Mouse (Mus musculus) forebrain, embryonic 13.5 days (tissue): Measurements from ENCODE around the gene Abcc2. TPM values are rescaled to one million over a fixed set of nuclear protein-coding genes. Genes with fewer than 3 reads are reported as not detected.

Source experiments
- ATAC-seq: fragments of 200-750 bp; cut with Nextera tagmentation; 2 replicates; pipeline ENCODE4 v1.8.0; 2017
- H3K27ac ChIP-seq: fragments of 300-500 bp; sonication (generic); 2 replicates; pipeline ENCODE4 v1.5.1; 2015; ENCODE audit warnings: inconsistent platforms, mild to moderate bottlenecking, moderate library complexity
- H3K27me3 ChIP-seq: fragments of 300-500 bp; sonication (generic); 2 replicates; pipeline ENCODE4 v1.6.1; 2015; ENCODE audit warnings: mild to moderate bottlenecking, inconsistent platforms
- H3K36me3 ChIP-seq: fragments of 300-500 bp; sonication (generic); 2 replicates; pipeline ENCODE4 v1.6.1; 2015; ENCODE audit warnings: mild to moderate bottlenecking, inconsistent platforms; ENCODE audit not compliant: poor library complexity, severe bottlenecking
- H3K4me1 ChIP-seq: fragments of 300-500 bp; sonication (generic); 2 replicates; pipeline ENCODE4 v1.6.1; 2015; ENCODE audit warnings: inconsistent platforms
- H3K4me2 ChIP-seq: fragments of 300-500 bp; sonication (generic); 2 replicates; pipeline ENCODE4 v1.6.1; 2015; ENCODE audit warnings: inconsistent platforms, mild to moderate bottlenecking, moderate library complexity
- H3K4me3 ChIP-seq: fragments of 300-500 bp; sonication (generic); 2 replicates; pipeline ENCODE4 v1.5.1; 2015; ENCODE audit warnings: mild to moderate bottlenecking, inconsistent platforms
- H3K9ac ChIP-seq: fragments of 300-500 bp; sonication (generic); 2 replicates; pipeline ENCODE4 v1.6.1; 2015; ENCODE audit warnings: mild to moderate bottlenecking, inconsistent platforms
- H3K9me3 ChIP-seq: fragments of 300-500 bp; sonication (generic); replicated peaks from 2 replicates; pipeline ENCODE4 v1.6.1; 2016; ENCODE audit warnings: inconsistent platforms
- WGBS: fragments of 180-500 bp; shearing (Covaris S2); methylation state at CpG from one replicate; pipeline ENCODE4 v1.1.7; 2015; 5-methylcytosine and 5-hydroxymethylcytosine counted together
- polyA plus RNA-seq: library from polyadenylated mRNA; unstranded; fragments of >200 nt; fragmentation: Nextera tagmentation; extraction: Ambion mirVana; gene quantifications from 2 replicates; pipeline ENCODE4 v1.2.1, GENCODE M21; 2015

The Abcc2 gene
- polyA plus RNA-seq, 1 experiment from 2014 or later = not detected

- Histone ChIP-seq H3K27me3 (no peaks in the 10 kb centered on the region), H3K9me3 (no peaks in the 10 kb centered on the region), H3K4me2 (no peak overlapping the region), H3K36me3 (no peaks in the 10 kb centered on the region), H3K4me1 (no peaks in the 10 kb centered on the region), H3K9ac (no peak overlapping the region), H3K4me3 (no peak overlapping the region), H3K27ac (no peak overlapping the region)
- 84% methylated on average over 13 of the region's 13 CpGs for WGBS
- no peak for ATAC-seq
These were observed 4.4 kb downstream of the Abcc2 start for GRCm38 (mm10) chr19:43786249-43787026.

- 96% methylated on average over 7 of the region's 7 CpGs for WGBS
These were observed 7.8 kb downstream of the Abcc2 start for GRCm38 (mm10) chr19:43789817-43790216.

GRCm38 (mm10) chr19:43792537-43792936, 10.5 kb downstream of the Abcc2 start:
- Histone ChIP-seq H3K4me1 (no peaks in the 10 kb centered on the region), H3K9me3 (no peaks in the 10 kb centered on the region), H3K36me3 (no peaks in the 10 kb centered on the region), H3K27ac (no peak overlapping the region), H3K9ac (no peak overlapping the region), H3K4me3 (no peak overlapping the region), H3K27me3 (no peaks in the 10 kb centered on the region), H3K4me2 (no peak overlapping the region)
- 91% methylated on average over 4 of the region's 4 CpGs for WGBS
- ATAC-seq = no peak

More at GRCm38 (mm10) chr19:43789817-43790216, 7.8 kb downstream of the Abcc2 start:
- Histone ChIP-seq H3K4me2 (no peak overlapping the region), H3K9me3 (no peaks in the 10 kb centered on the region), H3K27ac (no peak overlapping the region), H3K9ac (no peak overlapping the region), H3K36me3 (no peaks in the 10 kb centered on the region), H3K4me1 (no peaks in the 10 kb centered on the region), H3K4me3 (no peak overlapping the region), H3K27me3 (no peaks in the 10 kb centered on the region)
- no peak for ATAC-seq

DNA sequence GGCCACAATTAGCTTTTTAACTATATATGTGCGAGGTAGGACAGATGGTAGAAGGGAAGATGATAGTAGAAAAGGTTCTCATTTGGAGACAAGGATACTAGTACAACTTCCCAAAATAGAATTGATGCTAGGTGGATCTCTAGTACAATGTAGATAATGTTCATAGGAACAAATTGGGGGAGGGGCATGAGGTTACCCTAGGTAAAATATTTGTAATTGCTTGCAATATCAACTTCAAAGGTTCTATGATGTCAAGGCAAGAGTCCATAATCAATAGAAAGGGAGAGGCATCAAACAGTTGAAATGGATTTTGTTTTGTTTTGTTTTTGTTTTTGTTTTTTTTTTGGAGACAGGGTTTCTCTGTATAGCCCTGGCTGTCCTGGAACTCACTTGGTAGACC, 12.0 kb downstream of the Abcc2 start:
- H3K4me1 ChIP-seq = no peaks in the 10 kb centered on the region
- H3K9ac ChIP-seq = no peak overlapping the region
- no peaks in the 10 kb centered on the region for H3K36me3 ChIP-seq
- 88% methylated on average over 1 of the region's 1 CpGs for WGBS
- no peak overlapping the region for H3K4me3 ChIP-seq
- H3K4me2 ChIP-seq = no peak overlapping the region
- no peak for ATAC-seq
- H3K27me3 ChIP-seq = no peaks in the 10 kb centered on the region
- no peaks in the 10 kb centered on the region for H3K9me3 ChIP-seq
- H3K27ac ChIP-seq = no peak overlapping the region

- Histone ChIP-seq H3K9ac (no peak overlapping the region), H3K4me3 (no peak overlapping the region), H3K36me3 (no peaks in the 10 kb centered on the region), H3K4me2 (no peak overlapping the region), H3K27me3 (no peaks in the 10 kb centered on the region), H3K27ac (no peak overlapping the region), H3K9me3 (no peaks in the 10 kb centered on the region), H3K4me1 (no peaks in the 10 kb centered on the region)
- ATAC-seq = no peak
- 88% methylated on average over 8 of the region's 8 CpGs for WGBS
These were observed 13.5 kb downstream of the Abcc2 start for GRCm38 (mm10) chr19:43795511-43795910.

GRCm38 (mm10) chr19:43797216-43797615, 15.2 kb downstream of the Abcc2 start:
- WGBS = 81% methylated on average over 5 of the region's 5 CpGs
- Histone ChIP-seq H3K27me3 (no peaks in the 10 kb centered on the region), H3K4me3 (no peak overlapping the region), H3K36me3 (no peaks in the 10 kb centered on the region), H3K4me1 (no peaks in the 10 kb centered on the region), H3K4me2 (no peak overlapping the region), H3K27ac (no peak overlapping the region), H3K9ac (no peak overlapping the region), H3K9me3 (no peaks in the 10 kb centered on the region)
- ATAC-seq = no peak

- no peak for ATAC-seq
- H3K9ac ChIP-seq = no peak overlapping the region
- WGBS = 81% methylated on average over 9 of the region's 9 CpGs
These were observed 19.5 kb downstream of the Abcc2 start for GRCm38 (mm10) chr19:43801427-43802051.

DNA sequence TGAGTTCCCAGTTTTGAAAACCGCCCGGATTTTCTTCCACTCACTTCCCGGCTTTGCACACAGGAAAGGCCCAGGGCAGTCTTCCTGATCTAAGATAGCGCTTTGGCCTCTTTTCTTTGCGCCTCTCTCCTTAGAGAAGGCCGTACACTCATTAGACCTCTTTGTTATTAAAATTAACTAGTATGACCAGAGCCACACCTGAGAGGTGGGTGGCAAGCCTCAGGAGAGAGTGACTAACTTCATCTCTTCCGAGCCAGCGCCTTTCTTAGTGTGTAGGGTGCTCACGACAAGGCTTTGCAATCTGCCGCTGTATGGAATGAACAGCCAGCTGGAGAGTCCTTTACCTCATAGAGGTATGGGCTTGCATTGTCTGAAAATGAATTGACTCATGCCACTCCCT, 21.9 kb downstream of the Abcc2 start:
- H3K9me3 ChIP-seq = no peaks in the 10 kb centered on the region
- H3K36me3 ChIP-seq = no peaks in the 10 kb centered on the region
- WGBS = 77% methylated on average over 10 of the region's 10 CpGs
- H3K27me3 ChIP-seq = no peaks in the 10 kb centered on the region
- no peak overlapping the region for H3K9ac ChIP-seq
- H3K4me2 ChIP-seq = no peak overlapping the region
- no peak overlapping the region for H3K27ac ChIP-seq
- no peak overlapping the region for H3K4me3 ChIP-seq
- no peak for ATAC-seq
- no peaks in the 10 kb centered on the region for H3K4me1 ChIP-seq

More at GRCm38 (mm10) chr19:43801427-43802051, 19.5 kb downstream of the Abcc2 start:
- Histone ChIP-seq H3K36me3 (no peaks in the 10 kb centered on the region), H3K4me2 (no peak overlapping the region), H3K4me3 (no peak overlapping the region), H3K27ac (no peak overlapping the region), H3K9me3 (no peaks in the 10 kb centered on the region), H3K27me3 (no peaks in the 10 kb centered on the region), H3K4me1 (no peaks in the 10 kb centered on the region)

DNA sequence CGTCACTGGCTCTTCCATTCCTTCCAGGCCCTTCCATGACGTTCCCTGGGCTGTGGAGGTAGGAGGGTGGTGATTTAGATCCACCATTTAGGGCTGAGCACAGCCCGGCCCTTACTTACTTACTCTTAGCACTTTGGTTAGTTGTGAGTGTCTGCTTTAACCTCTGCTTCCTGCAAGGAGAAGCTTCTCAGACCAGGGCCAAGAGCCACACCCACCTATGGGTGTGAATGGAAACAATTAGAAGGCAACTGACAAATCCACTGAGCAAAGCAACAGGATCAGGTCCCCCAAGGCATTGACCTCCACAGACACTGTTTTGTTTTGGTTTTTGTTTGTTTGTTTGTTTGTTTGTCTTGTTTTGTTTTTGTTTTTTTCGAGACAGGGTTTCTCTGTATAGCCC, 27.3 kb downstream of the Abcc2 start:
- H3K27me3 ChIP-seq = no peaks in the 10 kb centered on the region
- H3K4me1 ChIP-seq = no peaks in the 10 kb centered on the region
- no peaks in the 10 kb centered on the region for H3K36me3 ChIP-seq
- WGBS = 48% methylated on average over 4 of the region's 4 CpGs
- H3K9me3 ChIP-seq = no peaks in the 10 kb centered on the region
- H3K4me2 ChIP-seq = no peak overlapping the region
- H3K4me3 ChIP-seq = no peak overlapping the region
- no peak overlapping the region for H3K9ac ChIP-seq
- no peak overlapping the region for H3K27ac ChIP-seq
- ATAC-seq = no peak

DNA sequence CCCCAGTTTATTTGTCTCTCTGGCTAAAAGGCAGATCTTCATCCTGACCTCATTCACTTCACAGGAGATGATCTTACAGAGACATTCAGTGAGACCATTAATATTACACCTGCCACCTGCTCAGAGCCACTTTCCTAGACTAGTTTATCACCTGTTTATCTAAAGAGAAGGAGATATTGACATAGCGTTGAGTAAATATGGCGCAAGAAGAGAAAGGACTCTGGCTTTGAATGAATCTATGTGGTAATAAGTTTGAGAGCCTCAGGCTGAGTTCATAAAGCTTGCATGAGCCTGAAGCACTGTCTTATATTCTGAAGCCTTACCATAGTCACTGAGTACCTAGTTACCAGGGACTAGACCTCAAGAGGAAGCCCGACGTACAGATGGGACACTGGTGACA, 29.4 kb downstream of the Abcc2 start:
- no peaks in the 10 kb centered on the region for H3K9me3 ChIP-seq
- no peaks in the 10 kb centered on the region for H3K36me3 ChIP-seq
- no peak overlapping the region for H3K27ac ChIP-seq
- H3K4me1 ChIP-seq = no peaks in the 10 kb centered on the region
- WGBS = 95% methylated on average over 4 of the region's 4 CpGs
- H3K4me2 ChIP-seq = no peak overlapping the region
- H3K4me3 ChIP-seq = no peak overlapping the region
- H3K9ac ChIP-seq = no peak overlapping the region
- ATAC-seq = no peak
- H3K27me3 ChIP-seq = no peaks in the 10 kb centered on the region

- no peak overlapping the region for H3K9ac ChIP-seq
- no peak overlapping the region for H3K27ac ChIP-seq
- no peaks in the 10 kb centered on the region for H3K27me3 ChIP-seq
- H3K9me3 ChIP-seq = no peaks in the 10 kb centered on the region
- WGBS = 90% methylated on average over 10 of the region's 10 CpGs
- H3K4me1 ChIP-seq = no peaks in the 10 kb centered on the region
- H3K4me3 ChIP-seq = no peak overlapping the region
- no peak overlapping the region for H3K4me2 ChIP-seq
- ATAC-seq = no peak
- H3K36me3 ChIP-seq = no peaks in the 10 kb centered on the region
These were observed 31.3 kb downstream of the Abcc2 start for GRCm38 (mm10) chr19:43813315-43813714.

DNA sequence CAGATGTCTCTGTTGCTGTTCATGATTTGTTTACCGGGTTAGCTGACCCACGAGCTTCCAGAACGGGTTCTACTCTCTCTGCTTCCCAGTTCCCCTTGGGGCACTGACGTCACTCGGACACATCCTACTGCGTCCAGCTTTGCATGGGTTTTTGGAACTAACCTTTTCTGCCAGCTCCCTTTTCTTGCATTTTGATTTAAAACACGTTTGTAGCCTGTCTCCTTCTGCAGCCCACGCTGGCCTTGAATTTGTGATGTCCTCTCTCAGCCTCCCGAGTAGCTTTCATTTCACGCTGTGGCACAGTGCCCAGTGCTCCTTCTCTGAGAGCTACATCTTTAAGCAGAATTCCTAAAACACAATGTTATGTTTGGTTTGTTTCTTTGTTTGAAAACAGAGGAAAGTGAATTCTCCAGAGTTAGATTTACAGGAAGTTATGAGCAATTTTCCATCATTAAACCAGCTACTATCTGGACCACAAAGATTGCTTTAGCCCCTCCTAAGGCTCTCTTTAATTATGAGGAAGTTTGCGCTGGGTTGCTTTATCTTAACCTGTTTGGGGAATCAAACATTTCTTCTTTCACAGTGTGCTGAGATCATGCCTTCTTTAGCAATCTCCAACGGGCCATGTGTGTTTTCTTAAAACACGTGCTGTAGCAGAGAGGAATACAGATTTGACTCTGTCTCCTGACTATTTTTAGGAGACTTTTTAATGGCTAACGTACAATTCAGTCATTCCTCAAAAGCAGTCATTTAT, 33.8 kb downstream of the Abcc2 start:
- Histone ChIP-seq H3K4me2 (no peak overlapping the region), H3K27me3 (no peaks in the 10 kb centered on the region), H3K36me3 (no peaks in the 10 kb centered on the region), H3K9ac (no peak overlapping the region), H3K9me3 (no peaks in the 10 kb centered on the region), H3K4me3 (no peak overlapping the region), H3K27ac (no peak overlapping the region), H3K4me1 (no peaks in the 10 kb centered on the region)
- ATAC-seq = no peak
- WGBS = 78% methylated on average over 14 of the region's 14 CpGs
